Mouse (Mus musculus): ENCODE results near the gene AC170998.1. TPM values are rescaled to one million over a fixed set of nuclear protein-coding genes. Genes with fewer than 3 reads are reported as not detected.
A peak's percentile ranks its signal among the peaks of the same experiment; 100 is the strongest.

Gene AC170998.1
- polyA plus RNA-seq, 1 experiment from 2014 or later = 5.2 TPM

DNA sequence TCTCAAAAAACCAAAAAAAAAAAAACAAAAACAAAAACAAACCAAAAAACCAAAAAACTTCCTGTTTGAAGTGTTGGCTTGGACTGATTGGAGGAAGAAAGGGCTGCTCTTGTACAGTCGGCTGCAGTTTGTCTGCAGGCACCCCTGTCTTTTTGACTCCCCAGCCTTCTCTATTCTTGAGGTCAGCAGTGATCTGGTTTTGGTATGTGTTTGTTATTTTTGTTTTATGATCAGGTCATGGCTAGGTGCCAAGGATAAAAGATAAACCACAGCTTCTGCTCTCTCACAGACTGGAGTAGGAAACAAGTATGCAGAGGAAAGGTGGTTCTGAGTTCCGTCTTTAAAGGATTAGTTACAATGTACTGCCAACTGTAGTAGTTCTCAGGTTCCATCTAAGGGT is 23.2 kb upstream of the AC170998.1 start:
- 39% methylated on average over 2 of the region's 2 CpGs for WGBS
- Histone ChIP-seq H3K4me2 (no peak overlapping the region), H3K4me3 (ENCODE audit: low read depth, low read length) (no peak overlapping the region), H3K27me3 (ENCODE audit: insufficient read depth, low read length) (no peaks in the 10 kb centered on the region), H3K27ac (ENCODE audit: low read depth) (peak overlapping the region; percentile 58; the same call in 1 of the 2 replicates), H3K36me3 (ENCODE audit: insufficient read depth) (0 out of 2 replicates have a peak, but pooled peaks cover 8% of the 10 kb centered on the region), H3K9ac (no peak overlapping the region), H3K4me1 (ENCODE audit: insufficient read depth) (peaks cover 3% of the 10 kb centered on the region), H3K9me3 (ENCODE audit: low read depth, low read length) (no peaks in the 10 kb centered on the region)
- TF ChIP-seq CTCF (IDR thresholded peaks at IDR 0.05; ENCODE audit: low read depth) = no peak
- ATAC-seq (ENCODE audit: insufficient read depth) (peak; percentile 77), DNase-seq (peak; percentile 86)

DNA sequence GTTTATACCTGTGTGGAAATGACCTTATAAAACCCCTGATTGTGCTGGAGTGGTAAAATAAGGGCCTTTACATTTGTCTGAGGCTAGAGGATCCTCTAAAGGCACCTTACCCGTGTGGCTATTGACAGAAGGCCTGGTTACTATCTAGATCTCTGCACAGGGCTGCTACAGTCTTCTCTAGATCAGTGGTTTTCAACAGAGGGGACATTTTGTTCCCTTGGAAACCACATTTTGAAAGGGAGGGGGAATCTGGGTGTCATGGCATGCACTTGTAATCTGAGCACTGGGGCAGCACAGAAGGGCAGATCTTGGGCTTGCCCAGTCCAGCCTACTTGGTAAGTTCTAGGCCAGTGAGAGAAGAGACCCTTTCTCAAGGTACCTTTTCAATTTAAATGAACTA is 19.2 kb upstream of the AC170998.1 start:
- no peak for ATAC-seq (ENCODE audit: insufficient read depth)
- H3K9me3 ChIP-seq (ENCODE audit: low read depth, low read length) = no peaks in the 10 kb centered on the region
- H3K4me2 ChIP-seq = no peak overlapping the region
- H3K27ac ChIP-seq (ENCODE audit: low read depth) = no peak overlapping the region
- H3K9ac ChIP-seq = no peak overlapping the region
- H3K27me3 ChIP-seq (ENCODE audit: insufficient read depth, low read length) = no peaks in the 10 kb centered on the region
- WGBS = 52% methylated on average over 1 of the region's 1 CpGs
- 0 out of 2 replicates have a peak, but pooled peaks cover 8% of the 10 kb centered on the region for H3K36me3 ChIP-seq (ENCODE audit: insufficient read depth)
- H3K4me1 ChIP-seq (ENCODE audit: insufficient read depth) = no peaks in the 10 kb centered on the region
- no peak for TF ChIP-seq CTCF (IDR thresholded peaks at IDR 0.05; ENCODE audit: low read depth)
- no peak overlapping the region for H3K4me3 ChIP-seq (ENCODE audit: low read depth, low read length)
- no peak for DNase-seq

DNA sequence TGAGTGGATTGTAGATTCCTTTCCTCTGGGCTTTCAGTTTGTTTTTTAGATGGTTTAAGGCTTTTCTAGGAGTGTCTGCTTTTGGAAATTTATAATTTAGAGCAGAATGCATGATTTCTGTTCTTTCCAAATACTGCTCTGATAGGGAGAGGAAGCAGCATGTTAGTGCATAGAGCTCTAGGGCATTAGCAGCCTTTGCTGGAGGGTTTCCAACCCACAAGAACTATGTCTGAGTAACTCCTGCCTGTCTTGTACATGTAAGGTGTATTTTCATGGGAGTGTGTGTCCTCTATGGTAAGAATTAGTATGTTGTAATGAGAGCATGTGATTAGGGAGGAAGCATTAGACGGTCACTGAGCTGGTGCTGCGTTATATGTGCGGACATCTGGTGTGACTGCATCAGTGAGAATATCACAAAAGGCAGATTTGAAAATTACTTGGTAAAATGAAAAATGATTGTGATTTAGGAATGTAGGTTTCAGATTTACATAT is 18.7 kb upstream of the AC170998.1 start:
- H3K4me2 ChIP-seq = no peak overlapping the region
- no peaks in the 10 kb centered on the region for H3K9me3 ChIP-seq (ENCODE audit: low read depth, low read length)
- no peaks in the 10 kb centered on the region for H3K4me1 ChIP-seq (ENCODE audit: insufficient read depth)
- no peaks in the 10 kb centered on the region for H3K27me3 ChIP-seq (ENCODE audit: insufficient read depth, low read length)
- no peak for TF ChIP-seq CTCF (IDR thresholded peaks at IDR 0.05; ENCODE audit: low read depth)
- no peak overlapping the region for H3K9ac ChIP-seq
- ATAC-seq (ENCODE audit: insufficient read depth) = no peak
- no peak overlapping the region for H3K4me3 ChIP-seq (ENCODE audit: low read depth, low read length)
- WGBS = 81% methylated on average over 3 of the region's 3 CpGs
- no peak overlapping the region for H3K27ac ChIP-seq (ENCODE audit: low read depth)
- no peak for DNase-seq
- H3K36me3 ChIP-seq (ENCODE audit: insufficient read depth) = 0 out of 2 replicates have a peak, but pooled peaks cover 8% of the 10 kb centered on the region

DNA sequence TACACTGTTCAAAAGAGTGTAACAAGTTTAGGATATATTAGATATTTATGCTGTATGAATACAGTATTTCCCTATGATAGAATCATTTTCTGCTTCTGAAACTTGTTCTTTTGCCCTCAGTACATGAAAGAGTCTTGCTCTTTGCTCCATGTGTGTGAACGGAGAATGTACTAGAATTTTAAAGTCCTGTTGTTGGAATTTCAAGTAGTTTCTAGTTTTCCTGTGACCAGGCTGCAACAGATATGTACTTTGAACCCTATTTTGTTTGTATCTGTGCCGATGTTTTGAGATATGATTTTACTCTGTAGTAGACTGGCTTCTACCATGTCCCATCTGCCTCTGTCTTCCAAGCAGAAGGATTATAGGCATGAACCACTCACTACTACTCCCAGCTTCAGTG is 18.1 kb upstream of the AC170998.1 start:
- no peaks in the 10 kb centered on the region for H3K9me3 ChIP-seq (ENCODE audit: low read depth, low read length)
- DNase-seq = no peak

DNA sequence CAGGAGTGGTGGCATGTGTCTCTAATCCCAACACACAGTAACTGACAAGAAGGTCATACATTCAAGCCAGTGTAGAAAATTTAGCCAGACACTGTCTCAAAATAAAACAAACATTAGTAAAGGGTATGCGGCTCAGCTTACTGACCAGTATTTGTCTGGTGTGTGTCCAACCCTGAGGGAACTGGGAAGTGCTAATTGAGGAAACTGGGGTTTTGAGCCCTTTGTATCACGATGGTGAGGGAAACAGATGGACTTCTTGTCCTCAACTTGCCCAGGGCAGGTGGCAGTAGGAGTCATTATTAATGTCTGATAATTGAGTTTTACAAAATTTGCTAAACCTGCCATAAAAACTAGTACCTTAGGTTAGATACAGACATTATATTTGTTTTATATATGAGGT is 16.9 kb upstream of the AC170998.1 start:
- no peaks in the 10 kb centered on the region for H3K4me1 ChIP-seq (ENCODE audit: insufficient read depth)
- no peak for TF ChIP-seq CTCF (IDR thresholded peaks at IDR 0.05; ENCODE audit: low read depth)
- no peak overlapping the region for H3K27ac ChIP-seq (ENCODE audit: low read depth)
- no peak for ATAC-seq (ENCODE audit: insufficient read depth)
- H3K4me3 ChIP-seq (ENCODE audit: low read depth, low read length) = no peak overlapping the region
- no peak overlapping the region for H3K9ac ChIP-seq
- WGBS = 23% methylated on average over 2 of the region's 2 CpGs
- DNase-seq = no peak
- H3K36me3 ChIP-seq (ENCODE audit: insufficient read depth) = peaks cover 14% of the 10 kb centered on the region; the same call in 1 of the 2 replicates
- no peak overlapping the region for H3K4me2 ChIP-seq
- H3K9me3 ChIP-seq (ENCODE audit: low read depth, low read length) = no peaks in the 10 kb centered on the region
- H3K27me3 ChIP-seq (ENCODE audit: insufficient read depth, low read length) = no peaks in the 10 kb centered on the region

More for the DNA sequence above, 18.1 kb upstream of the AC170998.1 start:
- Histone ChIP-seq H3K9ac (no peak overlapping the region), H3K4me1 (ENCODE audit: insufficient read depth) (no peaks in the 10 kb centered on the region), H3K27ac (ENCODE audit: low read depth) (no peak overlapping the region), H3K4me3 (ENCODE audit: low read depth, low read length) (no peak overlapping the region), H3K36me3 (ENCODE audit: insufficient read depth) (0 out of 2 replicates have a peak, but pooled peaks cover 8% of the 10 kb centered on the region), H3K27me3 (ENCODE audit: insufficient read depth, low read length) (no peaks in the 10 kb centered on the region), H3K4me2 (no peak overlapping the region)
- WGBS = 67% methylated on average over 2 of the region's 2 CpGs
- TF ChIP-seq CTCF (IDR thresholded peaks at IDR 0.05; ENCODE audit: low read depth) = no peak
- ATAC-seq (ENCODE audit: insufficient read depth) = no peak

DNA sequence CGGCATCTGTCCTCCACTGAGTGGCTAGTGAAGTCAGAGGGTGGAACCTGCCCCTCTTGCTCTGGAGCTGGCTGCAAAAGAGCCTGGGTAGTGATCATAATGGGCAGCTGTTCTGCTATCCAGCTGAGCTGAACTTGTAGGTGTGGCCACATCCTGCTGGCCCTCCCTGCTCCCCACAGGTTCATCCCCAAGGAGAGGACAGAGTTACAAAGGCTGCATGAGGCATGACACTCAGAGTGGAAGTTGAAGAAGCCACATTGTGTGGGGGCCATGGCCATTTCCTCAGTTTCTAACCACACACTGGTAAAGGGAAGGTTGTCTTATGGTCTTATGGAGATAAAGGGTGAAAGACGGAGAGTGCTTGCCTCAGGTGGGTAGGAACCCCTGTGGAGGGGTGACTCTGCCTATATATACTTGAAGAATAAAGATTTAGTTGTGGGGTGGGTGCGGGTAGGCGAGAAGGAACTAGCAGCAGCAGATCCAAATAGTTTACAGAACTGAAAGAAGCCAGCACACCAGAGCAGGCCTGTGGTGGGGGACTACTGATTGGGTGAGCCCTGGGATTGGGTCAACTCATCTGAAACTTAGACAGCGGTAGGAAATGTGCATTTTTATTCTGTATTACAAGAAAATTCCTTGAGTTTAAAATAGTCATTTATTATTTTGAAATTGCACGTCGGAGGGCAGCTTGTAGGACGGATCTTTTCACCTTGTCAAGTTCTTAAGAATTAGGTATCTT is 16.2 kb upstream of the AC170998.1 start:
- no peak for ATAC-seq (ENCODE audit: insufficient read depth)

DNA sequence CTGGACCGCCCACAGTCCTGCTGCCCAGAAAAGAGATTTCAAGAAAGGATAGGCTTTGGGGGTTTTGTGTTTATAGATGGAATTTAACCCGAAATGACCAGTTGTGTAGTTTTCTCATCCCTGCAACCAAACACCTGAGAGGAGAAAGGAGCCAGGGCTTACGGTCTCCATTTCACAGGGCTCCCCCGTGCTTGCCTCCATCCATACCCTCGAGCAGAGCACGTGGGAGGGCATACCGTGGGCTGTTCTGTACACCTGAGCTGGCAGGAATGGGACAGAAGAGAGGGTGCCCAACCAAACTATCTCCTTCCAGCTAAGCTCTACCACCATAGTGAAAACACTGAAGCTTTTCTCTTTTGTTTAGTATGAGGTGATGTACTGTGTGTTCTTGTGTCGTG is 15.6 kb upstream of the AC170998.1 start:
- no peak for ATAC-seq (ENCODE audit: insufficient read depth)
- no peak for TF ChIP-seq CTCF (IDR thresholded peaks at IDR 0.05; ENCODE audit: low read depth)
- Histone ChIP-seq H3K4me2 (no peak overlapping the region), H3K9ac (no peak overlapping the region), H3K36me3 (ENCODE audit: insufficient read depth) (peaks cover 21% of the 10 kb centered on the region), H3K4me1 (ENCODE audit: insufficient read depth) (no peaks in the 10 kb centered on the region), H3K9me3 (ENCODE audit: low read depth, low read length) (no peaks in the 10 kb centered on the region), H3K27me3 (ENCODE audit: insufficient read depth, low read length) (no peaks in the 10 kb centered on the region), H3K4me3 (ENCODE audit: low read depth, low read length) (no peak overlapping the region), H3K27ac (ENCODE audit: low read depth) (no peak overlapping the region)
- no peak for DNase-seq
- WGBS = 88% methylated on average over 8 of the region's 8 CpGs

More for the DNA sequence above, 16.2 kb upstream of the AC170998.1 start:
- no peak for DNase-seq
- 78% methylated on average over 8 of the region's 8 CpGs for WGBS
- no peak for TF ChIP-seq CTCF (IDR thresholded peaks at IDR 0.05; ENCODE audit: low read depth)
- Histone ChIP-seq H3K36me3 (ENCODE audit: insufficient read depth) (peaks cover 21% of the 10 kb centered on the region), H3K4me3 (ENCODE audit: low read depth, low read length) (no peak overlapping the region), H3K27ac (ENCODE audit: low read depth) (no peak overlapping the region), H3K9me3 (ENCODE audit: low read depth, low read length) (no peaks in the 10 kb centered on the region), H3K4me2 (no peak overlapping the region), H3K4me1 (ENCODE audit: insufficient read depth) (no peaks in the 10 kb centered on the region), H3K27me3 (ENCODE audit: insufficient read depth, low read length) (no peaks in the 10 kb centered on the region), H3K9ac (no peak overlapping the region)
